11 mouse cellular contexts compared by ENCODE assay signal in the genomic region with DNA sequence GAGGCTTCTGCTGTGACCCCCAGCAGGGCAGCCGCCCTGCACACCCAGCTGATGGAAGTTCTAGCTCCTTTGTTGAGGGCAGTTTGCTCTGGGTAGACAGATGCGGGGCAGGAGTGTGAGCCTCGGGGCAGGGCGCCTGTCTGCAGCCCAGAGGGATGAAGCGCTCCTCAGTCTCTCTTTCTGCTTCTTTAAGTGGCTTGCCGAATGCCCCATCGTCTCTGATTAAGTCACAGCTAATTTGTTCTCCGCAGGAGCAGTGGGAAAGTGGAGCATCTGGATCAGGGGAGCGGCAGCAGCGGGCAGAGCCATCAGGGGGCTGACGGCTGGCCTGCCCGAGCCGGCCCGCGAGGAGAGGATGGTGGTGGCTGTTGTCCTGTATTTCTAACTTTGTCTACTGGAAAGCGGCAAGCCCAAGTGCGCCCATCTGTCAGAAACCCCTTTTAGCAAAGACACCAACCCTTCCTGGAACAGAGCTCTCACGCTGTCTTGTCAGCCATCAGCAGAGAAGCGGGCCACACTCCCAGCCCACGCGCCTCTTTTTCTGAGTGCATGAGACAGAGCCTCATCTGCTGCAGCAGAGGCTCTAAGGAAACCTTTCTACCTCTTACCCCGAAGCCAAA. TPM values are rescaled to one million over a fixed set of nuclear protein-coding genes. Genes with fewer than 3 reads are reported as not detected.
DNase-seq lines count a peak whose midpoint lies in the region; ATAC-seq and TF ChIP-seq lines count a peak whose summit lies in the region.
"Had no signal": no experiment of that assay in that cellular context is flagged by ENCODE, and none has a peak within 500 bp of the region (broad histone marks: within the 10 kb centered on the region; RNA-seq: fewer than 3 reads in every experiment).

No protein-coding gene starts in this region.

- H3K4me3 ChIP-seq in midbrain, embryonic 14.5 days (replicated peaks; ENCODE audit: low read depth, low read length), result no peak overlapping the region
- H3K4me3 ChIP-seq in midbrain, embryonic 10.5 days, result no peak overlapping the region
- H3K4me3 ChIP-seq in hindbrain, embryonic 16.5 days (ENCODE audit: low read length), result no peak overlapping the region
- no peak overlapping the region for H3K4me3 ChIP-seq in gastrocnemius, adult 2 months
- no peak overlapping the region for H3K4me3 ChIP-seq in heart, embryonic 11.5 days (ENCODE audit: low read depth, low read length)

- peaks cover 46% of the 10 kb centered on the region for H3K36me3 ChIP-seq in midbrain, embryonic 14.5 days (ENCODE audit: control insufficient read depth, insufficient read depth, low read length)
- H3K36me3 ChIP-seq in midbrain, embryonic 10.5 days, result peaks cover 51% of the 10 kb centered on the region
- H3K36me3 ChIP-seq in hindbrain, embryonic 16.5 days (ENCODE audit: control insufficient read depth, insufficient read depth, low read length), result no peaks in the 10 kb centered on the region
- peaks cover 5% of the 10 kb centered on the region; the same call in 1 of the 2 replicates for H3K36me3 ChIP-seq in heart, embryonic 11.5 days (ENCODE audit: control insufficient read depth, insufficient read depth, low read length)

- ATAC-seq in midbrain, embryonic 14.5 days (ENCODE audit: low FRiP score, low TSS enrichment), result no peak
- no peak for ATAC-seq in hindbrain, embryonic 16.5 days
- ATAC-seq in heart, embryonic 11.5 days (replicated peaks; ENCODE audit: insufficient number of reproducible peaks, low FRiP score, low TSS enrichment), result no peak
- ATAC-seq: CD4-positive, CD25-positive, alpha-beta regulatory T cell, adult 4 months had no signal

- H3K4me2 ChIP-seq in midbrain, embryonic 14.5 days (ENCODE audit: low read length), result no peak overlapping the region
- H3K4me2 ChIP-seq in hindbrain, embryonic 16.5 days (ENCODE audit: low read length), result no peak overlapping the region
- no peak overlapping the region for H3K4me2 ChIP-seq in heart, embryonic 11.5 days

- H3K27me3 ChIP-seq in midbrain, embryonic 14.5 days (ENCODE audit: control insufficient read depth, insufficient read depth, low read length), result no peaks in the 10 kb centered on the region
- H3K27me3 ChIP-seq in midbrain, embryonic 10.5 days (ENCODE audit: low read depth, poor library complexity, severe bottlenecking), result peaks cover 19% of the 10 kb centered on the region
- H3K27me3 ChIP-seq in hindbrain, embryonic 16.5 days (replicated peaks; ENCODE audit: control insufficient read depth, insufficient read depth, low read length), result no peaks in the 10 kb centered on the region
- H3K27me3 ChIP-seq in heart, embryonic 11.5 days (ENCODE audit: control insufficient read depth, insufficient read depth, low read length), result no peaks in the 10 kb centered on the region

- H3K27ac ChIP-seq in midbrain, embryonic 14.5 days (replicated peaks; ENCODE audit: low read depth, low read length), result peak overlapping the region; percentile 20; the same call in 1 of the 2 replicates
- no peak overlapping the region; the same call in 1 of the 2 replicates for H3K27ac ChIP-seq in midbrain, embryonic 10.5 days (replicated peaks)
- peak overlapping the region; percentile 45; the same call in 1 of the 2 replicates for H3K27ac ChIP-seq in hindbrain, embryonic 16.5 days (ENCODE audit: low read depth, low read length)
- no peak overlapping the region for H3K27ac ChIP-seq in gastrocnemius, adult 2 months
- H3K27ac ChIP-seq in heart, embryonic 11.5 days (ENCODE audit: low read depth, low read length), result no peak overlapping the region
- H3K27ac ChIP-seq: liver, embryonic 14.5 days had no signal

- peak; percentile 17 for DNase-seq in midbrain, embryonic 14.5 days
- no peak for DNase-seq in midbrain, embryonic 10.5 days (ENCODE audit: low spot score)
- peak; percentile 81 to 98 for DNase-seq in left cerebral cortex, postnatal 25 days (ENCODE audit: low spot score in 2 of 2)
- no peak for DNase-seq in gastrocnemius, adult 2 months
- no peak for DNase-seq in gastrocnemius, postnatal 10 days
- DNase-seq: cerebellum, postnatal 10 days; heart, adult 11 months had no signal

- TF ChIP-seq CTCF in gastrocnemius, adult 2 months (IDR thresholded peaks at IDR 0.05), result no peak

- H3K4me1 ChIP-seq in midbrain, embryonic 14.5 days (ENCODE audit: control insufficient read depth, insufficient read depth, low read length), result no peaks in the 10 kb centered on the region
- H3K4me1 ChIP-seq in midbrain, embryonic 10.5 days, result peaks cover under 1% of the 10 kb centered on the region; the same call in 1 of the 2 replicates
- peaks cover 8% of the 10 kb centered on the region for H3K4me1 ChIP-seq in hindbrain, embryonic 16.5 days (ENCODE audit: control insufficient read depth, insufficient read depth, low read depth, low read length)
- H3K4me1 ChIP-seq in heart, embryonic 11.5 days (ENCODE audit: control insufficient read depth, insufficient read depth, low read length), result no peaks in the 10 kb centered on the region

- no peaks in the 10 kb centered on the region for H3K9me3 ChIP-seq in midbrain, embryonic 14.5 days (ENCODE audit: control insufficient read depth, low read length)
- H3K9me3 ChIP-seq in midbrain, embryonic 10.5 days (replicated peaks), result no peaks in the 10 kb centered on the region
- no peaks in the 10 kb centered on the region for H3K9me3 ChIP-seq in hindbrain, embryonic 16.5 days (ENCODE audit: control insufficient read depth, low read length)
- no peaks in the 10 kb centered on the region for H3K9me3 ChIP-seq in heart, embryonic 11.5 days (replicated peaks; ENCODE audit: control insufficient read depth, low read length)

- H3K9ac ChIP-seq in midbrain, embryonic 14.5 days (replicated peaks; ENCODE audit: low read length), result no peak overlapping the region
- peak overlapping the region; percentile 32; the same call in 1 of the 2 replicates for H3K9ac ChIP-seq in hindbrain, embryonic 16.5 days (ENCODE audit: low read depth, low read length)
- H3K9ac ChIP-seq in heart, embryonic 11.5 days (ENCODE audit: low read depth, low read length), result no peak overlapping the region
- H3K9ac ChIP-seq: liver, embryonic 14.5 days had no signal

- intact Hi-C loops in left cerebral cortex, postnatal 25 days (cut with DNase I), result loop anchor here (5.0 kb wide), 2 partner anchors 72 to 167 kb away; no protein-coding TSS in a partner anchor
- intact Hi-C loops in gastrocnemius, adult 2 months (cut with DNase I), result no loop called here

- WGBS in midbrain, embryonic 14.5 days, result 65% methylated on average over 22 of the region's 22 CpGs
- 77% methylated on average over 22 of the region's 22 CpGs for WGBS in midbrain, embryonic 10.5 days
- 47% methylated on average over 22 of the region's 22 CpGs for WGBS in hindbrain, embryonic 16.5 days
- WGBS in heart, embryonic 11.5 days (ENCODE audit: insufficient replicate concordance), result 74% methylated on average over 22 of the region's 22 CpGs

RNA-seq across cellular contexts. Expression of a gene that starts 35.6 kb away (rescaled TPM):
- 21.0 and 28.4 TPM in 2 replicates for polyA plus RNA-seq in midbrain, embryonic 14.5 days (2014; fragmentation: Nextera tagmentation; extraction: Ambion mirVana)
- 43.3 and 48.1 TPM in 2 replicates for polyA plus RNA-seq in midbrain, embryonic 10.5 days (2016; fragmentation: Nextera tagmentation; extraction: Ambion mirVana)
- polyA plus RNA-seq in hindbrain, embryonic 16.5 days (2015; fragmentation: Nextera tagmentation; extraction: Ambion mirVana), result 28.6 and 32.1 TPM in 2 replicates
- 10 to 100 TPM; 26.5 to 29.7 TPM for total RNA-seq in left cerebral cortex, postnatal 25 days (2021)
- 10 to 100 TPM; 59.4 to 84.7 TPM for total RNA-seq in gastrocnemius, adult 2 months (2021)
- 44.7 and 46.2 TPM in 2 replicates for polyA plus RNA-seq in heart, embryonic 11.5 days (2014; fragmentation: Nextera tagmentation; extraction: Ambion mirVana)
- 10 to 100 TPM; 24.2 to 28.6 TPM for total RNA-seq in gastrocnemius, postnatal 10 days (2021)

RNA-seq across cellular contexts. Expression of a gene that starts 39.6 kb away (rescaled TPM):
- 43.3 and 49.8 TPM in 2 replicates for polyA plus RNA-seq in midbrain, embryonic 14.5 days (2014; fragmentation: Nextera tagmentation; extraction: Ambion mirVana)
- polyA plus RNA-seq in midbrain, embryonic 10.5 days (2016; fragmentation: Nextera tagmentation; extraction: Ambion mirVana), result 36.3 and 40.1 TPM in 2 replicates
- 41.4 and 43.1 TPM in 2 replicates for polyA plus RNA-seq in hindbrain, embryonic 16.5 days (2015; fragmentation: Nextera tagmentation; extraction: Ambion mirVana)
- total RNA-seq in left cerebral cortex, postnatal 25 days (2021), result 10 to 100 TPM; 53.8 to 57.7 TPM
- total RNA-seq in gastrocnemius, adult 2 months (2021), result 10 to 100 TPM; 18.2 to 22.5 TPM
- 32.9 and 33.3 TPM in 2 replicates for polyA plus RNA-seq in heart, embryonic 11.5 days (2014; fragmentation: Nextera tagmentation; extraction: Ambion mirVana)
- 10 to 100 TPM; 15.0 to 18.4 TPM for total RNA-seq in gastrocnemius, postnatal 10 days (2021)

RNA-seq across cellular contexts. Expression of a gene that starts 40.9 kb away (rescaled TPM):
- polyA plus RNA-seq in midbrain, embryonic 14.5 days (2014; fragmentation: Nextera tagmentation; extraction: Ambion mirVana), result 77.0 and 80.4 TPM in 2 replicates
- polyA plus RNA-seq in midbrain, embryonic 10.5 days (2016; fragmentation: Nextera tagmentation; extraction: Ambion mirVana), result 45.5 and 48.0 TPM in 2 replicates
- 68.3 and 71.7 TPM in 2 replicates for polyA plus RNA-seq in hindbrain, embryonic 16.5 days (2015; fragmentation: Nextera tagmentation; extraction: Ambion mirVana)
- total RNA-seq in left cerebral cortex, postnatal 25 days (2021), result 10 to 100 TPM; 60.3 to 62.1 TPM
- 1 to 10 TPM; 6.5 to 7.2 TPM for total RNA-seq in gastrocnemius, adult 2 months (2021)
- polyA plus RNA-seq in heart, embryonic 11.5 days (2014; fragmentation: Nextera tagmentation; extraction: Ambion mirVana), result 26.0 and 27.5 TPM in 2 replicates
- total RNA-seq in gastrocnemius, postnatal 10 days (2021), result 1 to 10 TPM; 6.4 to 6.9 TPM

Comparison
In these comparisons a context has a peak if more than half of its experiments do, and no peak if none do; other contexts are left out.
1. DNase-seq: peak in midbrain, embryonic 14.5 days (single experiment) and left cerebral cortex, postnatal 25 days (2 of 2); none in midbrain, embryonic 10.5 days (single experiment), gastrocnemius, adult 2 months (single experiment) and gastrocnemius, postnatal 10 days (single experiment).
2. H3K27ac ChIP-seq: peak in midbrain, embryonic 14.5 days (single experiment) and hindbrain, embryonic 16.5 days (single experiment); none in midbrain, embryonic 10.5 days (single experiment), gastrocnemius, adult 2 months (single experiment) and heart, embryonic 11.5 days (single experiment).